Mouse (Mus musculus): ENCODE measurements around the gene Zbtb21.

- TF ChIP-seq CTCF (IDR thresholded peaks at IDR 0.05; ENCODE audit: low read depth) (no peak), EP300 (IDR thresholded peaks at IDR 0.05; ENCODE audit: low read depth) (no peak)
These were observed 35.0 kb downstream of the Zbtb21 start for GRCm38 (mm10) chr16:97927331-97927938.

All from liver, postnatal 0 days (tissue).